Comparison of ENCODE assay signal across 19 mouse cellular contexts in the genomic region with DNA sequence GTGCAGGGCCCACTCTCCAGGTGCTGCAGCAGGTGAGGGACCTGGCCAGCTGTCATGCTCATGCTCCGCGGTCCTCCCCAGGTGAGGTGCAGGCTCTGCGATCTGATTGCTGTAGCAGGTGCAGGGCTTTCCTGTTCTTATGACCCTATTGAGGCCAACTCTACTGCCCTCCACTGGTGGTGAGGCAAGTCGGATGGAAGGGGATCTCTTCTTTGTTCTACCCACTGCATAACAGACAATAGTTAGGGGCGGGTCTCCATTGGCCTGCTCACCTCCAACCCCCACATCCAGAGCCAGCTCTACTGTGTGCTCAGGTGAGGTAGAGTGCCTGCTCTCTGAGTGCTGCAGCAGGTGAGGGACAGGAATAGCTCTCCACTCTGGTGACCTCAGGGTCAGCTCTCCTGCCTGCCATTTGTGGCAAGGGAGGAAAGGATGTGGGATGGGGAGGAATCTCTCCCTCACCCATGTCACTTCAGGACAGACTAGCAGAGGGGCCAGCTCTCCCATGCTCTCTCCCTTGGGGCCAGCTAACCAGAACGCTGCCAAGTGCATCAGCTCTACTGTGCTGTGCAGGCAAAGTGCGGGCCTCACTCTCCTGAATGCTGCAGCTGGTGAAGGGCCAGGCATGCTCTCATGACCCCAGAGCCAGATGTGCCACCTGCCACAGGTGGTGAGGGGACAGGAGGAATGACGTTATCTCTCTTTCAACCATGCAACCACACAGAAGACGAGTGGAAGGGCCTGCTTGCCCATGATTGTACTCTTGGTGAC.
DNase-seq lines count a peak whose midpoint lies in the region; ATAC-seq and TF ChIP-seq lines count a peak whose summit lies in the region.
"Had no signal": no experiment of that assay in that cellular context is flagged by ENCODE, and none has a peak within 500 bp of the region (broad histone marks: within the 10 kb centered on the region; RNA-seq: fewer than 3 reads in every experiment).

No protein-coding gene starts in this region.

- H3K27me3 ChIP-seq in forebrain, embryonic 11.5 days (ENCODE audit: control insufficient read depth, insufficient read depth, low read length), result no peaks in the 10 kb centered on the region
- no peaks in the 10 kb centered on the region for H3K27me3 ChIP-seq in forebrain, postnatal 0 days (ENCODE audit: insufficient read depth, low read length)
- H3K27me3 ChIP-seq in limb, embryonic 12.5 days, result no peaks in the 10 kb centered on the region
- no peaks in the 10 kb centered on the region for H3K27me3 ChIP-seq in limb, embryonic 10.5 days (ENCODE audit: low read depth, poor library complexity, severe bottlenecking)
- no peaks in the 10 kb centered on the region for H3K27me3 ChIP-seq in neural tube, embryonic 12.5 days (replicated peaks)
- H3K27me3 ChIP-seq: embryonic facial prominence, embryonic 15.5 days; hindbrain, embryonic 12.5 days; intestine, embryonic 15.5 days; limb, embryonic 13.5 days; liver, embryonic 13.5 days had no signal

- no peak for TF ChIP-seq CTCF in forebrain, postnatal 0 days (IDR thresholded peaks at IDR 0.05; ENCODE audit: low read depth)

- no peak overlapping the region for H3K4me2 ChIP-seq in forebrain, embryonic 11.5 days (ENCODE audit: low read depth, low read length, severe bottlenecking)
- no peak overlapping the region for H3K4me2 ChIP-seq in forebrain, postnatal 0 days (ENCODE audit: low read depth)
- H3K4me2 ChIP-seq in limb, embryonic 12.5 days, result no peak overlapping the region
- no peak overlapping the region for H3K4me2 ChIP-seq in neural tube, embryonic 12.5 days (replicated peaks)
- H3K4me2 ChIP-seq: embryonic facial prominence, embryonic 15.5 days; hindbrain, embryonic 12.5 days; intestine, embryonic 15.5 days; limb, embryonic 13.5 days; liver, embryonic 13.5 days had no signal

- 64% methylated on average over 9 of the region's 9 CpGs for WGBS in forebrain, embryonic 11.5 days
- WGBS in forebrain, postnatal 0 days, result 69% methylated on average over 9 of the region's 9 CpGs
- 65% methylated on average over 9 of the region's 9 CpGs for WGBS in limb, embryonic 12.5 days
- 75% methylated on average over 9 of the region's 9 CpGs for WGBS in limb, embryonic 10.5 days
- 68% methylated on average over 9 of the region's 9 CpGs for WGBS in neural tube, embryonic 12.5 days

- no peaks in the 10 kb centered on the region for H3K4me1 ChIP-seq in forebrain, embryonic 11.5 days (replicated peaks; ENCODE audit: control insufficient read depth, insufficient read depth, low read length)
- H3K4me1 ChIP-seq in forebrain, postnatal 0 days (ENCODE audit: insufficient read depth), result no peaks in the 10 kb centered on the region
- no peaks in the 10 kb centered on the region for H3K4me1 ChIP-seq in limb, embryonic 12.5 days (replicated peaks)
- no peaks in the 10 kb centered on the region for H3K4me1 ChIP-seq in limb, embryonic 10.5 days
- no peaks in the 10 kb centered on the region for H3K4me1 ChIP-seq in neural tube, embryonic 12.5 days
- H3K4me1 ChIP-seq: embryonic facial prominence, embryonic 15.5 days; hindbrain, embryonic 12.5 days; intestine, embryonic 15.5 days; limb, embryonic 13.5 days; liver, embryonic 13.5 days had no signal

- no peaks in the 10 kb centered on the region for H3K36me3 ChIP-seq in forebrain, embryonic 11.5 days (ENCODE audit: control insufficient read depth, insufficient read depth, low read length)
- H3K36me3 ChIP-seq in forebrain, postnatal 0 days (ENCODE audit: insufficient read depth), result no peaks in the 10 kb centered on the region
- H3K36me3 ChIP-seq in limb, embryonic 12.5 days, result no peaks in the 10 kb centered on the region
- H3K36me3 ChIP-seq in limb, embryonic 10.5 days, result no peaks in the 10 kb centered on the region
- no peaks in the 10 kb centered on the region for H3K36me3 ChIP-seq in neural tube, embryonic 12.5 days
- H3K36me3 ChIP-seq: embryonic facial prominence, embryonic 15.5 days; hindbrain, embryonic 12.5 days; intestine, embryonic 15.5 days; limb, embryonic 13.5 days; liver, embryonic 13.5 days had no signal

- H3K9ac ChIP-seq in forebrain, embryonic 11.5 days (ENCODE audit: low read length), result no peak overlapping the region
- H3K9ac ChIP-seq in forebrain, postnatal 0 days, result no peak overlapping the region
- H3K9ac ChIP-seq in limb, embryonic 12.5 days (replicated peaks), result no peak overlapping the region
- no peak overlapping the region for H3K9ac ChIP-seq in neural tube, embryonic 12.5 days
- H3K9ac ChIP-seq: embryonic facial prominence, embryonic 15.5 days; hindbrain, embryonic 12.5 days; intestine, embryonic 15.5 days; limb, embryonic 13.5 days; liver, embryonic 13.5 days had no signal

- DNase-seq in forebrain, embryonic 11.5 days (ENCODE audit: low spot score), result no peak
- DNase-seq in forebrain, postnatal 0 days, result no peak
- DNase-seq in limb, embryonic 10.5 days (ENCODE audit: low spot score), result no peak
- no peak for DNase-seq in neural tube, embryonic 10.5 days (ENCODE audit: extremely low spot score, low spot score)
- no peak for DNase-seq in spleen, postnatal 10 days (ENCODE audit: low spot score in 2 of 2)
- no peak for DNase-seq in gastrocnemius, adult 8-10 months (ENCODE audit: low spot score in 2 of 2)
- DNase-seq: adrenal gland, adult 8-10 months; cerebellum, adult 9-10 months; gastrocnemius, postnatal 10 days; liver, embryonic 13.5 days; thymus, postnatal 4 days had no signal

- no peak overlapping the region for H3K4me3 ChIP-seq in forebrain, embryonic 11.5 days (ENCODE audit: low read depth, low read length)
- no peak overlapping the region for H3K4me3 ChIP-seq in forebrain, postnatal 0 days (ENCODE audit: low read depth, low read length)
- H3K4me3 ChIP-seq in limb, embryonic 12.5 days (replicated peaks), result no peak overlapping the region
- no peak overlapping the region for H3K4me3 ChIP-seq in limb, embryonic 10.5 days
- H3K4me3 ChIP-seq in neural tube, embryonic 12.5 days, result no peak overlapping the region
- H3K4me3 ChIP-seq: embryonic facial prominence, embryonic 15.5 days; hindbrain, embryonic 12.5 days; intestine, embryonic 15.5 days; limb, embryonic 13.5 days; liver, embryonic 13.5 days had no signal

- H3K9me3 ChIP-seq in forebrain, embryonic 11.5 days (ENCODE audit: control insufficient read depth, low read length), result no peaks in the 10 kb centered on the region
- H3K9me3 ChIP-seq in forebrain, postnatal 0 days (ENCODE audit: low read length), result no peaks in the 10 kb centered on the region
- no peaks in the 10 kb centered on the region for H3K9me3 ChIP-seq in limb, embryonic 12.5 days
- H3K9me3 ChIP-seq in limb, embryonic 10.5 days (replicated peaks), result no peaks in the 10 kb centered on the region
- H3K9me3 ChIP-seq in neural tube, embryonic 12.5 days, result no peaks in the 10 kb centered on the region
- H3K9me3 ChIP-seq: embryonic facial prominence, embryonic 15.5 days; hindbrain, embryonic 12.5 days; intestine, embryonic 15.5 days; limb, embryonic 13.5 days; liver, embryonic 13.5 days had no signal

- no peak overlapping the region for H3K27ac ChIP-seq in forebrain, embryonic 11.5 days (ENCODE audit: low read depth, low read length)
- no peak overlapping the region for H3K27ac ChIP-seq in forebrain, postnatal 0 days (ENCODE audit: low read depth, low read length)
- H3K27ac ChIP-seq in limb, embryonic 12.5 days, result no peak overlapping the region
- H3K27ac ChIP-seq in limb, embryonic 10.5 days, result no peak overlapping the region
- H3K27ac ChIP-seq in neural tube, embryonic 12.5 days, result no peak overlapping the region
- H3K27ac ChIP-seq: embryonic facial prominence, embryonic 15.5 days; hindbrain, embryonic 12.5 days; intestine, embryonic 15.5 days; limb, embryonic 13.5 days; liver, embryonic 13.5 days had no signal

- ATAC-seq in forebrain, embryonic 11.5 days (replicated peaks; ENCODE audit: low FRiP score), result 0 out of 2 replicates have a peak, but pooled peaks have one; percentile 27
- no peak for ATAC-seq in forebrain, postnatal 0 days
- peak; percentile 63 for ATAC-seq in limb, embryonic 12.5 days (ENCODE audit: insufficient number of reproducible peaks, insufficient read depth, low FRiP score, low TSS enrichment, low read depth)
- ATAC-seq in neural tube, embryonic 12.5 days (ENCODE audit: low FRiP score, low read depth), result 0 out of 2 replicates have a peak, but pooled peaks have one; percentile 33
- ATAC-seq: CD4-positive, CD25-positive, alpha-beta regulatory T cell, adult 4 months; intestine, embryonic 15.5 days; lung, postnatal 0 days had no signal
